Mouse (Mus musculus) layer of hippocampus, adult 9-10 months (tissue): ENCODE data around the gene Eogt.

Experiments used
- DNase-seq: peaks from one replicate; pipeline ENCODE4 v3.0.0; 2022; ENCODE audit warnings: low spot score

The Eogt gene

DNA sequence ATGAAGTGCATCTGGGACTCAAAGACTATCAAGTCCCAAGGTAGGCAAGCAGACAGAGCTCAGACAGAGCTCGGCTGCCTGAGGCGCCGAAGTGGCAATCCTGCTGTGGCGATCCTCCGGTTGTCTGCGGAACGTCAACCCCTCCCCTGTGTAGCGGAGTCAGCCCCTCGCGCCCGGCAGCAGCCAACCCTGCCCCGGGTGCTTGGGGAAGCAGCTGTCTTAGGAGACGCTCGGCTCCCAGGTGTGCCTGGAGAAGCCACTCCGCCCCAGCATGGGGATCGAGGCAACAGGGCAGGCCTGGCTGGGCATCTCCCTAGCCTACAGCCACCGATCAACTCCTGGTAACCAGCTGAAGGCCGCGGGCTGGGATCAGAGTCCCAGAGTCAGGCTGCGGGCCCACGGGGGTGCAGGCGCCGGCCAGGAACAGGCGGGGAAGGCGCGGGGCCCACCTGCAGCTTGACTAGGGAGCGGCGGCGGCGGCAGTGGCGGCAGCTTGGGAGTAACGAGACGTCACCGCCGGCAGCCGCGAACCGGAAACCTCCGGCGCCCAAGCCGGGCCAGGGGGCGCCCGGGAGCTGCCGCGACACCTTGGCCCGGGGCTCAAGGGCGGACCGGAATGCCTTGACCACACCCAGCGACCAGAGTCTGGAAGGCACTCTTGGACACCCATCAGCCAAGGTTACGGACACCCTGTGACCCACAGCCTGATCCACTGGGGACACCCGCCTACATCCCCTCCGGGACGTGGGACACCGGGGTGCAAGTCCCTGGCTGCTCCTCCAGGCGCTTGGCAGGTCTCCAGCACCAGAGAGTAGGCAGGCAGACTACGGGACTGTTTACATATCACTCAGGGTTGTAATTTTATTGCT lies at the start of gene Eogt:
Gene Eogt, minus strand, starts transcription at position 800 of the 869 bp plus-strand sequence.
- peak; percentile 39 for DNase-seq

DNA sequence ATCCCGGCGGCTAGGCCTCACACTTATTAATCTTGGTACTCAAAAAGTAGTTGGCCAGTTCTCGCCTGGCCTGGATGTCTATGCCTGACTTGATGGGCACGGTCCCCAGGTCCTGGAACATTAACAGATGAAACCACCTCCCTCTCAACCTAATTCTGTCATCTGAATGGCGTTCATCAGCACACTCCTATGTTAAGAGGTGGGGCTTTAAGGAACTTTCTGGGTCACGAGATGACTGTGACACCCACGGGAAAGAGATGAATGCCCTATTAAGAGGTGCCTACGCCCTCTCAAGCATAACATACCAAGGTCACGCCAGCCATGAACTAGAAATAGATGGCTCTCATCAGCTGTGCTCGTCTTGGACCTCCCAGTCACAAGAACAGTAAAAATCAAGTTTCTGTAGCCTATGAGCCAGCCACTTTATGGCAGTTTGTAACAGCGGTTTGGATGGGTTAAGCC lies 30.4 kb upstream of the Eogt start:
- DNase-seq, result no peak

- DNase-seq, result peak; percentile 91
Observed at GRCm38 (mm10) chr6:97178491-97179366, 29.7 kb upstream of the Eogt start, which contains the start of gene Tmf1. Gene Tmf1, minus strand, starts transcription at chr6:97179122.

GRCm38 (mm10) chr6:97175716-97176115 lies 26.7 kb upstream of the Eogt start:
- DNase-seq, result no peak

DNA sequence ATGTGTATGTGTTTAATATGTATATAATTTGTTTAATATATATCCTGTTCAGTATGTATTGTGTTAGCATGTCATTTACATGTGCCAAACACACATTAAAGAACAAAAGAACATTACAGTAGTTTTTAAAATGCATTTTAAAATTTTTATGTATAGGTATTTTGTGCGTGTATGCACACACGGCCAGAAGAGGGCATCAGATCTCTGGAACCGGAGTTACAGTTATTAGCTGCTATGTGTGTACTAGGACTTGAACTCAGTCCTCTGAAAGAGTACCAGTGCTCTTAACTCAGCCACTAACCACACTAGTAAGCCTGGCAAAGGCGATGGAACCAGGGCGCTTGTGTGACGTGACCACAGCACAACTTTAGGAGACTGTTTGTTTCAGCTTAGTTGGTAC lies 1.2 kb upstream of the Eogt start:
- DNase-seq, result no peak

DNA sequence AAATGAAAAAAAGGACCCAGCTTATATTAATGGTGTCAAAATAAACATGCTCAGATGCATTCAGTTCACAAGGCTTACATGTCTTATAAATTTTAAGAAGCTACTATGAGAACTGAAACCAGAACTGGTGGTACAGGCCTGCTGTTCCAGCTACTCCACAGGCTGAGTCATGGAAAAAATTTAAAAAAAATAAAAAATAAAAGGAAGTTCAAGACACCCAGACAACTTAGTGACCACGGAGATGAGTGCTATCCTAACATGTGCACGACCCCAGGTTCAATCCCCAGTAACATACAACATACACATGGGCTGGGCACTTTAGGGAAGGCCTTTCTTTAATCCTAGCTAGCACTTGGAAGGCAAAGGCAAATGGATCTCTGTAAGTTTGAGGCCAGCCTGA lies 739 bp upstream of the Eogt start:
- DNase-seq, result no peak

- peak; percentile 5 for DNase-seq
Observed at GRCm38 (mm10) chr6:97147755-97148382, 1.1 kb downstream of the Eogt start.

- DNase-seq, result no peak
Observed at GRCm38 (mm10) chr6:97145156-97145555, 3.8 kb downstream of the Eogt start.

DNA sequence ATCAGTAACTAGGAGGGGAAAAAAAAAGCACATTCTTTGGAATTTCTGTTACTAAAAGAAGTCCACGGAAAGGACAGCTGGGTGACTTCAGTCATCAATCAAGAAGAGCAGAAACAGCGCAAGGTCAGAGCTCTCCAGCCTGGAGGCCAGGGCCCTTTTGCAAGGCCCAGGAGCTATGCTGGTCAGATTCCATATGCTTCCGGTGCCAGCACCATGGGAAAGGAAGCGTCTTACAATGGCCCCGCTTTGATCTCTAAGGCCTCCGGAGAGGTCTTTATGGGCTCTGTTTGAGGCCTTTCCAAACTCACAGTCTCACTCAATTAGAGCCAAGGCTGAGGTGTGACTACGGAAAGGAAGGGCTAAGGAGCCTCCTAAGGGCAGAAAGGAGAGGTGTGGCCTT lies 4.6 kb downstream of the Eogt start:
- no peak for DNase-seq

DNA sequence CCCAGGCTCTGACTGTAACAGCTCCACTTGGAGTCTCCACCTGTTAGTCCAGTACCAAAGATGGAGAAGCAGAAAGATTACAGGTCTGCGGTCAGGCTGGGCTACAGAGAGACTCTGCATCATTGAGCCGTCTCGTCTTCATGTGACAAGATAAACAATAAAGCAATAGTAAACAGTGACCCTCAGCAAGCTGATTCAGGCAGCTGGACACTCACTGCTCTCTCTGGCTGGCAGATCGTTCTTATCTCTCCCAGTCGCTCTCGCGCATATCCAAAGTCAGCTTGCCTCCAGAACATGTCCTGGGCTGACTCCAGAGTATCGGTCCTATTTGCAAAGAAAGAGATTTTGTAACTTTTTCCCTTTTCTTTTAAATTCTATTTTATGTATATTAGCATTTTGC lies 6.4 kb downstream of the Eogt start:
- no peak for DNase-seq

DNA sequence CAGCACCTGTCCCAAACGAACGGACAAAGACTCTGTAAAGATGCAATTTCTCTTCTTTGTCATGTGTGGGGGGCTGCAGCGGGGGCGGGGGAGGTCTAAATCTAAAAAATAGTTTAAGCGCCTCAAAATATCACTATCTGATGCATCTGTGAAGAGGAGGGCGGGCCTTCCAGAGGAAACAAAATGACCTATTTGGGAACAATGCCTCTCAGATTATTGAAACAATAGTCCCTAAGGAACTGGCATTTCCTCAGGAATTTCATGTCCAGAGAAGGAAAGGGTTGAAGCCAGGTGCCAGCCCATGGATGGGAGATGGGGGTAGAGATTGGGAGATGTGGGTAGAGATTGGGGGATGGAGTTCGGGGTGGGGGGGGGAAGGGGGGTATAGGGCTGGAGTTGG lies 7.2 kb downstream of the Eogt start:
- no peak for DNase-seq

DNA sequence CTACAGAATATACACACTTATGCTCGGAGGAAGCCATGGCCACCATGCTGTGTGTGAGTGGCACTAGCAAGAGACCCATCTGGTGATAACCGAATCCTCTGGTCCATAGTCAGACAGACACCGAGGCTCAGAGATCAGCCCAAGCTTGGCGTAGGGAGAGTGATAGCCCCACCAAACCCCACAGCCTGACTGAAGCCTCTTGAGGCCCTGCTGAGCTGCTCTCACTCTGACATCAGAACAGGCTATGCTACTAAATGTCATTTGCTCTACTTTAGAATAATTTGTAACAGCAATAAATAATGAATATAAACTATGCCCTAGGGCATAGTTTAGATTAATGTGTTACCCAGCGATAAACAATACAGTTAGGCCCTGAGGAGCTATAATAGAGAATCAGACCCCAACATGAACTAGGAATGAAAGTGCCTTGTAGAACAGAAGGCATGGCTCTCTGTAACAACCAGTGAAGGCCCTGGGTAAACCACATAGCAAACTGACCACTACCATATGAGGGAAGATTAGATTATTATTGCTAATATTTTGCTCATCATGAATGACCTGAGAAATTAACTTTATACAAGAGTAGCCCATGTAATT lies 16.2 kb downstream of the Eogt start:
- DNase-seq, result no peak

DNA sequence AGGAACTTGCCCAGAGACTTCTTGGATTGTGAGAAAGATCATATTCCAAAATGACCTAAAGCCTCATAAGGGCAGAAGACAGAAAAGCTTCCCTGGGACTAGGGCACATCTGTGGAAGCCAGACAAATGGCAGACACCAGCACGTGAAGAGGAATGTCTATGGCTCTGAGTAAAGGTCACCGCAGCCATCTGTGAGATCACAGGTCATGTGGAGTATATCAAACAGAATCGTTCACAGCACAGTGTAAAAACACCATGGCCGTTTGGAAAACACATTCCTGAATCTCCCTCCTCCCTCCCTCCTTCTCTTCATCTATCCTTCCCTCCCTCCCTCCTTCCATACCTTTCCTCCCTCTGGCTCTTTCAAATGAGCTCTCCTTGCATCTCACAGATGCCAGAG lies 17.2 kb downstream of the Eogt start:
- DNase-seq, result no peak

- no peak for DNase-seq
Observed at GRCm38 (mm10) chr6:97130979-97131378, 18.0 kb downstream of the Eogt start.

- no peak for DNase-seq
Observed at GRCm38 (mm10) chr6:97124336-97125010, 24.5 kb downstream of the Eogt start.

DNA sequence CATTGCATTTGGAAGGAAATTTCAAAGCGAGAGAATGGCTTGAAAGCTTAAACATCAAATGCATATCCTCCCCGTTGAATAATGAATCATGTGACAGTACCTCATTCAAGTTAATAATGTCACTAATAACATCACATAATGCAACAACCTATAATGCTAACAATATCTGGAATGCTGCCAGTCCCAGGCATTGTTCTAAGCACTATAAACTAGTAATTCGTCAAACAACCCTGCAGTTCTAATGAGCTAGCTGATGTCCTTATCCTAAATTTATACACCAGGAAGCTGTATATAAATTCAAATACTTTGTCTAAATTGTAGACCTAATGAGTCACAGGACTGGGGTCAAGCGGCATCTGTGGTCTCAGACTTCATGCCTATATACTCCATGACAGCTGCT lies 28.1 kb downstream of the Eogt start:
- no peak for DNase-seq

- DNase-seq, result no peak
Observed at GRCm38 (mm10) chr6:97118327-97118726, 30.7 kb downstream of the Eogt start.

GRCm38 (mm10) chr6:97116896-97117295 lies 32.1 kb downstream of the Eogt start:
- DNase-seq, result no peak

GRCm38 (mm10) chr6:97114821-97115220 lies 34.2 kb downstream of the Eogt start:
- DNase-seq, result no peak

- no peak for DNase-seq
Observed at GRCm38 (mm10) chr6:97112177-97112576, 36.8 kb downstream of the Eogt start.

DNA sequence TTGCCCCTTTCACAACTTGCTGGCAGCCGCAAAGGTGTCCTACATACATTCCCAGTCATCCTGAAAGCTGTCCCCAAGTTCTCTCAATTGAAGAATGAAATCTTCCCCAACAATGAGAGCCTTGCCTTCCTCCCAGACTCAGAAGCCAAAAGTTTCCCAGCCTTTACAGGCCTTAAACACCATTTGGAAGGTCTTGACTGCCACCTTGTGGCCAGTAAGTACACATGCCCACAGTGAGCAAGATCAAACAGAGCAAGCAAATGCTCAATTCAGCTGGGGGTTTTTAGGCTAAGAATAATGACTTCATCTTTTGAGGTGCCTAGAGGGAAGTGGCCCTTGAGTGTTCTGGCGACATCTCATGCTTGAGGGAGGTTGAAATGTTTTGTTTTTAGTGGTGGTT lies 42.2 kb downstream of the Eogt start:
- peak; percentile 33 for DNase-seq
